Mouse (Mus musculus) ES-E14 (cell line): ENCODE measurements at regions not wholly inside any gene's neighbourhood (a gene's known extent, or its start where the extent isn't known, plus 50 kb on each side); places are given as distances from the start of the nearest gene placed in this dataset.

Experiments used
- DNase-seq: peaks from one replicate; pipeline ENCODE4 v3.0.0-alpha.2; 2013; ENCODE audit warnings: low read depth, low spot score
- H3K27ac ChIP-seq: 2 replicates; pipeline ENCODE4 v1.5.1; 2012; ENCODE audit warnings: low read depth, mild to moderate bottlenecking, low read length, moderate library complexity, mixed read lengths; ENCODE audit not compliant: poor library complexity, insufficient read depth, severe bottlenecking
- H3K36me3 ChIP-seq: 2 replicates; pipeline ENCODE4 v1.6.1; 2012; ENCODE audit warnings: mild to moderate bottlenecking, low read length, moderate library complexity, mixed read lengths; ENCODE audit not compliant: control insufficient read depth, poor library complexity, insufficient read depth, severe bottlenecking
- H3K4me1 ChIP-seq, 2 experiments: fragments of 150-350 bp in 1 of 2; sonication (generic) in 1 of 2; 2 replicates each; pipeline ENCODE4 v1.6.1; 2012; ENCODE audit warnings: low read length in 2 of 2, mild to moderate bottlenecking in 1 of 2, mixed read lengths in 1 of 2; ENCODE audit not compliant: control insufficient read depth in 2 of 2, insufficient read depth in 2 of 2, poor library complexity in 1 of 2
- H3K4me3 ChIP-seq, 2 experiments: fragments of 150-350 bp in 1 of 2; sonication (generic) in 1 of 2; 2 replicates each; pipeline ENCODE4 v1.5.1; 2012; ENCODE audit warnings: low read length in 2 of 2, low read depth in 1 of 2, mild to moderate bottlenecking in 1 of 2, mixed read lengths in 1 of 2; ENCODE audit not compliant: insufficient read depth in 1 of 2, poor library complexity in 1 of 2, severe bottlenecking in 1 of 2
- H3K9ac ChIP-seq: 2 replicates; pipeline ENCODE4 v1.6.1; 2012; ENCODE audit warnings: low read depth, mild to moderate bottlenecking, low read length, mixed read lengths; ENCODE audit not compliant: poor library complexity, insufficient read depth, severe bottlenecking
- H3K9me3 ChIP-seq: fragments of 150-350 bp; sonication (generic); 2 replicates; pipeline ENCODE4 v1.6.1; 2012; ENCODE audit warnings: low read depth, mild to moderate bottlenecking, low read length; ENCODE audit not compliant: control insufficient read depth, insufficient read depth
- CHD2 ChIP-seq: IDR thresholded peaks from 2 replicates; pipeline ENCODE4 v1.6.1; 2014; ENCODE audit warnings: mild to moderate bottlenecking, low read depth, low read length, inconsistent platforms
- HCFC1 ChIP-seq: IDR thresholded peaks from 2 replicates; pipeline ENCODE4 v1.6.1; 2012; ENCODE audit warnings: low read length, inconsistent platforms, borderline replicate concordance; ENCODE audit not compliant: insufficient read depth
- MAFK ChIP-seq: IDR thresholded peaks from 2 replicates; pipeline ENCODE4 v1.6.1; 2014; ENCODE audit warnings: mild to moderate bottlenecking, low read depth, low read length, inconsistent platforms; ENCODE audit not compliant: insufficient read depth
- ZC3H11A ChIP-seq: IDR thresholded peaks from 2 replicates; pipeline ENCODE4 v1.6.1; 2012; ENCODE audit warnings: low read depth, mild to moderate bottlenecking, inconsistent platforms, low read length, borderline replicate concordance
- ZNF384 ChIP-seq: IDR thresholded peaks from 2 replicates; pipeline ENCODE4 v1.6.1; 2012; ENCODE audit warnings: low read depth, low read length, inconsistent platforms
- in situ Hi-C, 2 experiments: fragments of 600-800 bp; cut with MboI; formaldehyde crosslinking; loops; one replicate each; pipeline ENCODE4 v1.15.1; 2025; ENCODE audit warnings: low sequenced_read_pairs in 2 of 2, inconsistent platforms in 1 of 2; ENCODE audit not compliant: unreplicated experiment in 2 of 2

DNA sequence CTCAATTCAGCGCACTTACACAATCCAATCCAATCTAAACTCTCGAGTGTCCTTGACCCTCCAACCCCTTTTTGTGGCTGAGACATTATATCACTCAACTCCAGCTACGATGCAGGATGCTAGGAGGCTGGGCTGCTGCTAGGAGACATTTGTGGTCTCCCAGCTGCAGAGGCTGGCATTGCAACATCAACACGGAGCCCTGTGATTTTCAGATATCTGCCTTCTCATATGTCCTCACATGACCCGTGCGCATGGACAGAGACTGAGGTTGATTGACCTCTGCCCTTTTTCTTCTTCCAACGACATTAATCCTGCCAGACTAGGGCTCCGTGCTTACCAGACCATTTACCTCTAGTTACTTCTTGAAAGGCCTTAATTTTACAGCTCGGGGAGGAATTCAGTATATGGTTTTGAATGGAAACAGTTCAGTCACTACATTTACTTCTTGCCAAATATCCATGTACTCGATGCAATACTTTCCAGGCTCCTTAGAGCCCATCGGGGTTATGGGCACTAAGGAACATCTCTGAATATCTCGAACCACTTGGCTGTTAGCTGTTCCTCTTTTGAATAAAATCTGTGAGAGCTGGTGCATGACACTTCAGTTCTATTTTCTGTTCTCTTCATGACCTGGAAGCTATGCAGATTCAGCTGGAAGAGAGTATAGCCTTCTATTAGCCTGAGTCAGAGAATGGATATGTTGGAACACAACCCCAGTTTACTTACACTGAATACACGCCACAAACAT lies 52.0 kb upstream of the Tlk1 start:
- H3K27ac ChIP-seq: no peak overlapping the region
- 0 out of 2 replicates have a peak, but pooled peaks cover 2% of the 10 kb centered on the region for H3K9me3 ChIP-seq
- H3K4me3 ChIP-seq: no peak overlapping the region
- TF ChIP-seq MAFK: no peak
- no peak for TF ChIP-seq ZNF384
- no peak for TF ChIP-seq HCFC1
- no peak for TF ChIP-seq ZC3H11A
- no peak for TF ChIP-seq CHD2
- H3K9ac ChIP-seq: no peak overlapping the region
- H3K36me3 ChIP-seq: no peaks in the 10 kb centered on the region
- DNase-seq: no peak
- in situ Hi-C loops: no loop called here
- H3K4me1 ChIP-seq: no peaks in the 10 kb centered on the region

DNA sequence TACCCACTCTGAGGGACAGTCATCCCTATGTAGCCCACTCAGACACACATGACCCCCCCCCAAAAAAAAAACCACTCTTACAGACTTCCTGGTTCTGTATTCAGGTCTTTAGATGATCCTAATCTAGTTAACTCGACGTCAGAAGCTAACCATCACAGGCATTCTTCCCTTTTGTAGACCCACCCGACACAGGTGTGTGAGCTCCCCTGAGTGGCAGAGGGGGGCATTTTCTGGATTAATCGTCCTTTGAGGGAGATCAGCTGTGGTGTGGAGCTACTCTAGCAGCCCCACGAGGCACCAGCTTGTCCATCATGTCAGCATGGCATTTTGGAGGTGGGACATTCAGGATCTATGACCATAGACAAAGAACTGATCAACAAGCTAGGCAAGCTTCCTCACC lies 50.7 kb upstream of the Tlk1 start:
- Histone ChIP-seq H3K27ac (no peak overlapping the region), H3K9me3 (0 out of 2 replicates have a peak, but pooled peaks cover 2% of the 10 kb centered on the region), H3K4me3 (no peak overlapping the region), H3K36me3 (no peaks in the 10 kb centered on the region), H3K9ac (no peak overlapping the region), H3K4me1 (no peaks in the 10 kb centered on the region)
- in situ Hi-C loops: no loop called here
- TF ChIP-seq CHD2 (no peak), ZC3H11A (no peak), HCFC1 (no peak), MAFK (no peak), ZNF384 (no peak)
- DNase-seq: no peak
